Mouse (Mus musculus): ENCODE measurements at regions not wholly inside any gene's neighbourhood (a gene's known extent, or its start where the extent isn't known, plus 50 kb on each side); places are given as distances from the start of the nearest gene placed in this dataset.

DNA sequence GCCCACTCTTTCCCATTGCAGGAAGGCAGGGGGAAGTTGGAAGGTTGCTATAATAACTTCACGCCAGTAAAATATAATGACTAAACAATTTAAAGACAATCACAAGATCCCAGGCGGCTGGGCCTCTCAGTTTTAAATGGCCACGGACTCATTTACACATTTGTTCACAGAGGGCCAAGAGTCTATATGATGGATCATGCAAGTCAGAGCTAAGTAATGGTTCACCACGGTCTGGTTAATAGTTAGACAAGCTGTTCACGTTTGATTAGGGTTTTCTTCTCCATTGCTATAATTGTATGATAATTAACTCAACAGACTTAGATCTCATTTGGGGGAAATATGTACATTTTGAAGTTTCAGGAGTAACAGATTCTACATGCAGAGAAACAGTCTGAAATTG, 170.0 kb downstream of the Ppargc1a start:
- no peak for TF ChIP-seq CTCF (IDR thresholded peaks at IDR 0.05; ENCODE audit: borderline replicate concordance, extremely low read depth, insufficient read depth, insufficient read length)
- no peak for TF ChIP-seq POLR2A (IDR thresholded peaks at IDR 0.05; ENCODE audit: borderline replicate concordance, extremely low read depth, insufficient read depth, insufficient read length, poor library complexity, severe bottlenecking)
